Mouse (Mus musculus) testis, postnatal 10 days (tissue): Measurements from ENCODE around the gene Nphs2.

Source experiments
- DNase-seq: peaks from one replicate; pipeline ENCODE4 v3.0.0; 2021; ENCODE audit warnings: low spot score

Nphs2 gene

GRCm38 (mm10) chr1:156365740-156366139 is 55.2 kb downstream of the Nphs2 start, which contains the start of gene Gm2000:
Gm2000 (plus strand) TSS chr1:156366040.
- no peak for DNase-seq
